Mouse (Mus musculus) bone marrow macrophage, adult 2 months (primary cell): Measurements from ENCODE around the gene Cdadc1.

Source experiments
- CTCF ChIP-seq: IDR thresholded peaks from 2 replicates; pipeline ENCODE4 v1.5.1; 2012; ENCODE audit warnings: low read depth, mild to moderate bottlenecking, low read length, moderate library complexity
- POLR2A ChIP-seq: IDR thresholded peaks from 2 replicates; pipeline ENCODE4 v1.6.1; 2012; ENCODE audit warnings: mild to moderate bottlenecking, low read depth, low read length, borderline replicate concordance

DNA sequence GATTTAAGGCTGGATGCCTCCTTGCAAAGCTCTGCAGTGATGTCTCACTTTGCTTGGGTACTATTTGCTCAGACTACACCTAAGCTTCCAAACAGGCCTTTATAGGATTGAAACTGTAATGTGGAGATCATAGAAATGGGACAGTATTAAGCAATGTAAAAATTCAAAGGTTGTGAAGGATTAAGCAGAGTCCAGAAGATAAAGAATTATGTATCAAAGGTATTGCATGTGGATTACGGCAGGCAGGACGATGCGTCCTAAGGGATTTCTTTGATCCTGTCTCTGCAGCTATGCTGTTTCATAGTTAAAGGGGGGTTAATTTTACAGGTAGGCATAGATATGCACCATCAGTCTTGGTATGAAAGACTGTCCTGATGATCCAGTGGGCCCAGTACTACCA is 5.2 kb downstream of the Cdadc1 start:
- no peak for TF ChIP-seq CTCF
- no peak for TF ChIP-seq POLR2A
